Mouse (Mus musculus) cortical plate, adult 2 months (tissue): ENCODE results near the gene Tnni3. TPM values are rescaled to one million over a fixed set of nuclear protein-coding genes. Genes with fewer than 3 reads are reported as not detected.

Experiments used
- H3K27ac ChIP-seq: fragments of 200-500 bp; 2 replicates; pipeline ENCODE4 v1.5.1; 2012; ENCODE audit warnings: low read length, control low read depth, inconsistent platforms; ENCODE audit not compliant: insufficient read depth
- H3K4me1 ChIP-seq: fragments of 200-500 bp; 2 replicates; pipeline ENCODE4 v1.6.1; 2011; ENCODE audit warnings: low read length; ENCODE audit not compliant: control insufficient read depth, insufficient read depth
- H3K4me3 ChIP-seq: fragments of 200-500 bp; 2 replicates; pipeline ENCODE4 v1.5.1; 2011; ENCODE audit warnings: mild to moderate bottlenecking, low read length, control low read depth; ENCODE audit not compliant: insufficient read depth
- CTCF ChIP-seq: fragments of 200-500 bp; IDR thresholded peaks from 2 replicates; pipeline ENCODE4 v1.5.1; 2011; ENCODE audit warnings: mild to moderate bottlenecking, control low read depth, low read length; ENCODE audit not compliant: insufficient read depth; ENCODE audit errors: extremely low read depth
- POLR2A ChIP-seq: fragments of 200-500 bp; IDR thresholded peaks from 2 replicates; pipeline ENCODE4 v1.6.1; 2011; ENCODE audit warnings: mild to moderate bottlenecking, low read length, control low read depth; ENCODE audit not compliant: insufficient read depth; ENCODE audit errors: extremely low read depth
- polyA plus RNA-seq: library from polyadenylated mRNA; depleted of rRNA; stranded (reverse); fragments of >200 nt; gene quantifications from 2 replicates; pipeline ENCODE4 v1.2.3, GENCODE M21; 2012; rRNA removed

Tnni3 gene
- polyA plus RNA-seq, 1 experiment = 1.9 TPM

- peak overlapping the region; percentile 8 for H3K4me3 ChIP-seq
- TF ChIP-seq CTCF (no peak), POLR2A (0 out of 2 replicates have a peak, but pooled peaks have one; percentile 25)
- H3K27ac ChIP-seq = no peak overlapping the region
- H3K4me1 ChIP-seq = 0 out of 2 replicates have a peak, but pooled peaks cover 2% of the 10 kb centered on the region
These were observed 45.8 kb downstream of the Tnni3 start for GRCm38 (mm10) chr7:4478021-4478795.

- 0 out of 2 replicates have a peak, but pooled peaks cover 2% of the 10 kb centered on the region for H3K4me1 ChIP-seq
- no peak overlapping the region for H3K4me3 ChIP-seq
- no peak overlapping the region for H3K27ac ChIP-seq
- TF ChIP-seq POLR2A = no peak
- no peak for TF ChIP-seq CTCF
These were observed 50.1 kb downstream of the Tnni3 start for GRCm38 (mm10) chr7:4473940-4474339.

GRCm38 (mm10) chr7:4471179-4471555 lies 52.9 kb downstream of the Tnni3 start:
- Histone ChIP-seq H3K4me1 (no peaks in the 10 kb centered on the region), H3K4me3 (peak overlapping the region; percentile 54), H3K27ac (no peak overlapping the region)
- TF ChIP-seq CTCF (peak; percentile 72), POLR2A (no peak)

- Histone ChIP-seq H3K27ac (no peak overlapping the region), H3K4me1 (no peaks in the 10 kb centered on the region), H3K4me3 (peak overlapping the region; percentile 54)
- no peak for TF ChIP-seq CTCF
- TF ChIP-seq POLR2A = no peak
These were observed 53.5 kb downstream of the Tnni3 start for GRCm38 (mm10) chr7:4470275-4471178.

Other genes with a start within 250 kb of the Tnni3 start
- gene Ncr1, start 186.5 kb downstream of the Tnni3 start, polyA plus RNA-seq = not detected in 2 replicates
- not detected in 2 replicates for gene Gp6, start 126.5 kb downstream of the Tnni3 start, polyA plus RNA-seq
- 22.8 and 26.1 TPM in 2 replicates for gene Rdh13, start 78.6 kb downstream of the Tnni3 start, polyA plus RNA-seq
- 15.0 and 16.7 TPM in 2 replicates for gene Eps8l1, start 63.6 kb downstream of the Tnni3 start, polyA plus RNA-seq
- 105 and 107 TPM in 2 replicates for gene Ppp1r12c, start 22.5 kb downstream of the Tnni3 start, polyA plus RNA-seq
- 9.6 and 10.1 TPM in 2 replicates for gene Tnnt1, start 7.8 kb downstream of the Tnni3 start, polyA plus RNA-seq
- 1.0 and 1.3 TPM in 2 replicates for gene Dnaaf3, start 8.2 kb upstream of the Tnni3 start, polyA plus RNA-seq
- 218 and 229 TPM in 2 replicates for gene Syt5, start 23.3 kb upstream of the Tnni3 start, polyA plus RNA-seq
- gene Ptprh, start 79.8 kb upstream of the Tnni3 start, polyA plus RNA-seq = 1.0 and 1.6 TPM in 2 replicates
- gene Tmem86b, start 107.2 kb upstream of the Tnni3 start, polyA plus RNA-seq = 29.0 and 31.5 TPM in 2 replicates
- gene Ppp6r1, start 134.8 kb upstream of the Tnni3 start, polyA plus RNA-seq = 143 and 145 TPM in 2 replicates
- 107 and 108 TPM in 2 replicates for gene Hspbp1, start 160.8 kb upstream of the Tnni3 start, polyA plus RNA-seq
- gene Brsk1, start 166.4 kb upstream of the Tnni3 start, polyA plus RNA-seq = 305 and 330 TPM in 2 replicates
- gene Tmem150b, start 201.0 kb upstream of the Tnni3 start, polyA plus RNA-seq = 0.09 TPM in 1 of 2 replicates, not detected in the other
- 60.1 and 66.9 TPM in 2 replicates for gene Kmt5c, start 215.9 kb upstream of the Tnni3 start, polyA plus RNA-seq
- 15.1 and 20.3 TPM in 2 replicates for gene Cox6b2, start 228.9 kb upstream of the Tnni3 start, polyA plus RNA-seq
- not detected in 2 replicates for gene Fam71e2, start 247.1 kb upstream of the Tnni3 start, polyA plus RNA-seq